Mouse (Mus musculus) thymus, postnatal 14 days (tissue): ENCODE measurements at regions not wholly inside any gene's neighbourhood (a gene's known extent, or its start where the extent isn't known, plus 50 kb on each side); places are given as distances from the start of the nearest gene placed in this dataset.

Experiments
- DNase-seq: peaks from one replicate; pipeline ENCODE4 v3.0.0; 2021

DNA sequence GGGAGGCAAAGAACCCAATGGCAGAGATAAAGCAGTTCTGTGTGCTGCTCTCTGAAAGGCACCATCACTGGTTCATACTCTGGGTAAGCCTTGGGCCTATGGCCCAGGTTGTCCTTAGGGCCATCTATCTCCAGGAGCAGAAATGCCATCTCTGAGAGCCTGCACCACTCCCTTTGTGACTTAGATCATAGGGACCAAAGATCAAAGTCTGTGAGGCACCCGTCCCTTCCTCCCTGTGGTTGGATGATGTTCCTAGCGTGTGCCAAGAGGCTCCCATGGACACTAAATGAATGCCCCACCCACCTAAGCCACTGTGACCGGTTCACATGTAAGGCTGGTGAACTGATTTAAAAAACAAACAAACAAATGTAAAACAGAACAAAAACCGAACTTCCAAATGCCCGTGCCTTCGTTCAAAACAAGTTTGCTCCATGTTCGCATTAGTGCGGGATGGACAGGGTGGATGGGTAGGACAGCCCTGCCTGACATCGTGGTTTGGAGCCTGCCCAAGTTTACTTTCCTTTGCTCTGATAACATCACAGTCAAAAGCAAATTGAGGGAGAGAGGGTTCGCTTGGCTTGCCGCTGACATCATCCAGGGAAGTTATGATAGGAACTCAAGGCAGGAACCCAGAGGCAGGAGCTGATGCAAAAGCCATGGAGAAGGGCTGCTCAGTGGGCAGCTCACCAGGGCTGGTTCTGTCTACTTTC is 418.6 kb downstream of the Med13l start:
- DNase-seq: no peak

DNA sequence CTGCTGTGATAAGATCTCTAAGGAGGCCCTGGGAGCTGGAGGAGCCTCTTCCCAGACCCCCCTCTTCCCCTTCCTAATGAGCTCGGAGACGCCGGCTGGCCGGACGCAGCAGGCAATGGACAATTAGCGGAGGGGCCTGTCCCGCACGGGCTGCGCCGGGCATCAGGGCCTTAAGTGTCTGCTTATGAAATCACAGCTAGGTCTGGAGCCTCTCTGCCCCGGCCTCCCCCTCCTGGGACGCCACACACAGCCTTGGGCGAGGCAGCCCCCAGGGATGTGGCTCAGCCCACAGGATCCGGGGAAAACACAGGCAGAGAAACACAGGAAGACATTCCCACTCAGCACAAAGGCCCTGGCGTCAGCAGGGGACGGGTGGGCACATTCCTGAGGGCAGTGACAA is 420.6 kb downstream of the Med13l start:
- DNase-seq: no peak

DNA sequence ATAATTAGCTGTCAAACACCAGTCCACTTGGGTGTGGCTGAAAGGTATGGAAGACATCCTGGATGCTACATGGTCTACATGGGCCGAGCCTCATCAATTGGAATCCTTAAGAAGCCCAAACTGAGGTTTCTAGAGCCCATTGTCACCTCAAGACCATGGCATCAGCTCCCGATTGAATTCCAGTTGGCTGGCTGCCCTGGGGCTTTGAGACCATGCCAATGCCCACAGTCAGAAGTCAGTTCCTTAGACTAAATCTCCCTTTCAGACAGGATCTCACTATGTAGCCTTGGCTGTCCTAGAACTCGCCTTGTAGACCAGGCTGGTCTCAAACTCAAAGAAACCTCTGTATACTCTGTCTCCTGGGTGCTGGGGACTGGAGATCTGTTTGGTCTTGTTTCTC is 423.8 kb downstream of the Med13l start:
- no peak for DNase-seq

DNA sequence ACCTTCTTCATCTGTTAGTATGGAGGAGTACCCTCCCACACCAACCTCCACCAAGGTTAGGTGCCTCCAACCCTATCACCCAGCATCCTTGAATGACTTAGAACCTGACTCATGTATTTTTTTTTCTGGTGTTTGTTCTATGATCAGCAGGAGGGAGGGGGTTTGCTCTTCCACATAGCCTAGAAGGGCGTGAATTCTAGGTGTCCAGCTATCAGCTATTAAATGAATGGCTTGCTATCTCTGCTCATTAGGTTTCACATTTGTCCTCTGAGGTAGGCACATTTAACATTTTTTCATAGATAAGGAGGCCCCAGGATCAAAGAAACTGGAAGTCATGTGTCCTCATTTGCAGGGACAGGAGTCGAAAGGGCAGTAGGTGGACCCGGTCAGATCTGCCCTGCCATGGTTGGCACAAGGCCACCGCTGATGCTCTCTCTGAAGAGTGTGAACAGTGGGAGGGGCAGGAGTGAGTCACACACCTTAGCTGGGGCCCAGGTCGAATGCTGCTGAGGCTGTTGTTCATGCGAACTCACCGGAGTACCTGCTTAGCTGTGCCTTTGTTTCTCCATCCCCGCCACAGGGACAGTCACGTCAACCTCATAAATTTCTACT is 424.4 kb downstream of the Med13l start:
- DNase-seq: no peak

DNA sequence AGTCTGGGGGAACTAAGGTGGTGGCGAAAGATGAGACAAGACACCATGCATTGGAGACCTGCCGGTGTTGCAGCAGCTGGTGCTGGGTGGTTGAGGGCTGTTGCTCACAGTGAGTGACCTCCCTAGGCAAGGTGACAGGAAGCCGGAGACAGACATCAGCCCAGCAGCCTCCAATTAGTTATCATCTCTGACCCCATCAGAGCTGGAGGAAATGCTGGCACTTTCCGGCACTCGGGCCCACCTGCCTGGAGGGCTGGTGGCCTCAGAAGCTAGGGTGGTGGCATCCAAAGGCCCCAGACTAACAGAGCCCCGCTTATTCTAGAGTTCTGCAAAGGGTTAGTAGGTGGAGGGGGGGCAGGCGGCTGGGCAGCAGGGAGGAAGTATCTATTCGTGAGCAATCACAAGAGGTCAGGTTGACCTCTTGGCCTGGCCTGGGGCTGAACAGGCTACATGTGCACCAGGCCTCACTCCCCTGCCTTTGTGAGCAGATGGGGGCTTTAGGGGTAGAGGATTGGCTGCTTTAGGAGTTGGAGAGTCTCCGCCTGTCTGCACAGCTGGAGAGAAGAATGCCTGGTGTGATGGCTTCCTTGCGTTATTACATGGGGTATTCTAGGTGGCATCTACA is 427.0 kb downstream of the Med13l start:
- DNase-seq: no peak

DNA sequence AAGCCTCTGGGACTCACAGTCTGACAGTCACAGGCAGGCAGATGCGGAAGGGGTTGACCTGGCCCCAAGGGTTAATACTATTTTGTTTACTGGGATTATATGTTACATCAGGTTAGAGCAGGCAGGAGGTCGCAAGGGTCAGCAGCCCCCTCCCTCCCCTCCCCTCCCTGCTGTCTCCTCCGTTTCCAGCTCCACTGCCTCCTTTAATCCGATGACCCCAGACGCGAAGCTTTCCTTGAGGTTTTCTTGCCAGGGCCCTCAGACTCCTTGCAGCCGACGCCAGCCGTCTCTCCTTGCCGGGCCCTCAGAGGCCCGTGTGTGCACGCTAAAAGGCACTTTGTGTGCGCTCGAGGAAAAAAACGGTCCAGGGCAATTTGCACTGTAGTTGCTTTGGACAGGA is 438.6 kb downstream of the Med13l start:
- no peak for DNase-seq

DNA sequence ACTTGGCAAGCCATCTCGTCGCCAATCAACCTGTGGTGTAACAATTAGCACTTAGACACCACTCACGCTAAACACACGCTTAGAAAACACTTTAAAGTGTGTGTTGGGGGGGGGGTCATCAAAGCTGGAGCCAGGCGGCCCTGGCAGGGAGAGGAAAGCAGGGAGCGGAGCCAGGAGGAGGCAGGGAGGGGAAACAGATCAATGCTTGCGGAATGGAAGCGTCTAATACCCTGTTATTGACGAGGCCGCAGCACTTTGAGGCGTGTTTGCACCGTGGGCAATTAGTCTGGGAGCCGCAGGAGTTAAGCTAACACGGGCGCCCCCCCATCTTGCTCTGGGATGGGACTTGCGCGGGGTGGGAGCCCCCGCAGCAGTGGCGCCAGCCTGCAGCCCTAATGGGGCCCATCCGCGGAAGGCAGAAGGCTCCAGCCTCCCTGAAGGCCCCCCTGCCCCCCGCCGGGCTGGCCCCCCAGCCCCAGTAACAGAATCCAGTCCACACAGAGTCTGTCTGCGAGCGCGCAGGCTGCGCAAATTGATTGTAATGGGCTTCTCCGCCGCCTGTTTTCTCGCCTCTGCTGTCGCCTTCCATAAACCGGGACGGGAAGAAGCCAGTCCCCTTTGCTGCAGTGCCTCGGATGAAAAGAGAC is 445.5 kb downstream of the Med13l start:
- no peak for DNase-seq

DNA sequence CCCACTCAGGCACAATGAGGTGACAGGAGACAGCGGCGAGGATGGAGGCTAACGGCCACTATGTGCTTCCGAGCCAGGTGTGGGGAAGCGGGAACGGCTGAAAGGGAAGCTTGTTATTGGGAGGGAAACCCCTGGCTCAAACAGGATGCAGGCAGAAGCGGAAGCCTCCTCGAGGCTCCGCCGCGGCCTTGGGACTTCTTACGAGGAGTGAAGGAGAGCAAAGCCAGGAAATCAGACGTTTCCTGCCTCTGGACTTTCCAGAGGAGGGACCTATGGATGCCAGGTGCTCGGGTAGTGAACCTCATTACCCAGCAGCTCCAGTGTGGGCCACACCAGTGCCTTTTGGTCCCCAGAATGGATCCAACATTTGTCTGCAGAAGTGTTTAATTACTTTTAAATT is 449.6 kb downstream of the Med13l start:
- DNase-seq: no peak

DNA sequence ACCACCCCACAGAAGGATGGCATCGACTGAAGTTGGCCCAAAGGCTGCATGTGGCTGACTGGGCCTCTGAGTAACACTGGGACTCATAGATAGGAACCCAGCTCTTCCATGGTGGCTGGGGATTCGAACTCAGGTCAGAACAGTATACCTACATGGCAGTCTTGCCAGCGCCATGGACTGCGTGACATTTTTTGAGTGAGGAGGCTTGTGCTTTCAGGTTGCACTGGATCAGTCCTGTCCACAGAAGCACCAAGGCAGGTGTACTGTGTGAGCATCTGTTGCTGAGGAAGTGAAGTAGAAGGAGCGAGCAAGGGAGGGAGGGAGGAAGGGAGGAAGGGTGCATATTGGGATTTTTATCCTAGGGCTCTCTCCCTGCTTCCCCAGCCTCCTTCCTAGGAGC is 454.7 kb downstream of the Med13l start:
- DNase-seq: no peak

DNA sequence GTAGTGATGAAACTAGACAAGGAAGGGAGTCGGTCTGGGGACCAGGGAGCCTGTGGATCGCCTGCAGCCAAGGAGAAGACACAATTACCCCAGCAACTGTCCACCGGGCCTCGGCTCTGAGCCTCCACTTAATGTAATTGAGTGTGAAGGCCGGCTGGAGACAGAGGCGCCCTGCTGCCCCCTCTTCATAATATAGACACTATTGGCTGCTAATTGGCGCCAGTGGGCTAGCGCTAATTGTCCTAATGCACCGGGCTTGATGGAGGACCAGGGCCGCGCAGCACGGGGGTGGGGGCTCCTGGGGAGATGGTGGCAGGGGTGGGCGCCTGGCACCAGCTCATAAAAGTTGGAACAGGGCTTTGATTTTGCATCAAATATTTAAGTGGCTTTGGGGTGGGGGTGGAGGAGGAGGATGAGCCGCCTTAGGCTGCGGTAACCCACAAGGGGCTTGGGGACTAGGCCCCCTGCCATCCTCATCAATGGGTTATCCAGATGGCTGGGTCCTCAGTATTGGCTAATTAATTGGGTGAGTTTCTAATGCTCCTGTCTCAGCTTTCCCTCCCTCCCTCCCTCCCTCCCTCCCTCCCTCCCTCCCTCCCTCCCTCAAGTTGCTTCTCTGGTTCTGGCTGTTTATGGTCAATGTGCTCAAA is 455.3 kb downstream of the Med13l start:
- no peak for DNase-seq

DNA sequence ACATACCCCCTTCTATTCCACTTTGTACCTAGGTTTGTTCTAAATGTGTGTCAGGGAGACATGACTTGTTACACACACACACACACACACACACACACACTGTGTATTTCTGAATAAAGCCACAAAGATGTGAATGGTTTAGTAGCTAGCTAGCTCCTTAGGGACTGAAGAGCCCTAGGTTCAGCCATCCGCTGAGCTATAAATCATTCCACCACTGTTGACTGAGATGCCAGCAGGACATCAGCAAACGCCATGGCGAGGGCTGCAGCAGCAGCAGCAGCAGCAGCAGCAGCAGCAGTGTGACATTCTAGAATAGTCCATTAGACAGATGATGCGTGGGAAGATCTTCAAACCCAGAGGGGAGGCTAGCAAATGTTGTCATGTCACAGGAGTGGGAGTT is 455.9 kb downstream of the Med13l start:
- no peak for DNase-seq

DNA sequence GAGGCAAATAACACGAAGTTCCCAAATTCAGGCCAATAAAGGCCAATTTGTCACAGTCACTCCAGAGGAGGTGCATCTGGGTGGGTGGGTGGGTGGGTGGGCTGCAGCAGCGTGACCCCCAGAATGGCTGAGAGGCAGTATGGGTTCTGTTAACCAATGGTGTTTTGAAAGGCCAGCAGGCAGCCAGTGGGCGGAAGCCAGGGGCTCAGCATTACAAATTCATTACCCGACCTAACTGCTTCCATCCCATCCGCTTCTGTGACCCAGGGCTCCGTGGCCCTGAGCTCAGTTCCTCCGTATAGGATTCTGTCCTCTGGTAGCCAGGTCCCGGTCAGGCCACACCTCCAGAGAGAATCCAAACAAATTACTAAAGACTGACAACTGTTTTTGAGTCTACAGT is 463.5 kb downstream of the Med13l start:
- no peak for DNase-seq

DNA sequence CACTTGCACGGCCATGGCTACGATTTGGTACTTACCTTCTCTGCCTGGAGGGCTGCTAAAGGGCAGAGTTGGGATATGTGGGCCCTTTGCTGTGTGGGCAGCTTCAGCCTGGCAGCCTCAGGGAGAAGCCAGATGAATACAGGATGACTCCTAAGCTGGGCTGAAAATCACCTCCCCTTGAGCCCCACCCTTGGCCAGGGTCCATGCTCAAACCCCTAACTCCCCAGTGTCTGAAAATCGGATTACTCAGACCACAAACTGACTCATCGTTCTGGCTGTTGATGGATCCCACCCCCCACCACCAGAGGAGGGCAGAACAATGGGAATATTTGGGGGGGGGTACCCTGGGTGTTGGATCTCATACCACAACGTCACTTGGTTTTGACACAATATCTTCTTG is 471.6 kb downstream of the Med13l start:
- no peak for DNase-seq

DNA sequence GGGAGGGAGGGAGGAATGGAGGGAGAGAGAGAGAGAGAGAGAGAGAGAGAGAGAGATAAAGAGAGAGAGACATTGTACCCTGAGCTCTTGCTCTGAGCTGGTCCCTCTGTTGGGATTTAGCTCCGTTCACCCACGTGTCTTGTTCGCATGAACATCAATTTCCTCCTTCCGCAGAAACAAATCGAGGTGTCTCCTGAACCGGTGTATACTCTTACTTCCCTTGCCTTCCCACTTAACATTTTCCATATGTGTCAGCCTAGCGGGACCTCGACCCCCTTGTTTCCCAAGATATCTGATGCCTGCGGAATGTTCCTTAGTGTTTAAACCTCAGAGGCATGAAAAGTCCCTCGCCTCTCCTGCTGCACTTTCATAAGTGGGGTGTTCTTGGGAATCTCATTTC is 484.1 kb downstream of the Med13l start:
- no peak for DNase-seq

DNA sequence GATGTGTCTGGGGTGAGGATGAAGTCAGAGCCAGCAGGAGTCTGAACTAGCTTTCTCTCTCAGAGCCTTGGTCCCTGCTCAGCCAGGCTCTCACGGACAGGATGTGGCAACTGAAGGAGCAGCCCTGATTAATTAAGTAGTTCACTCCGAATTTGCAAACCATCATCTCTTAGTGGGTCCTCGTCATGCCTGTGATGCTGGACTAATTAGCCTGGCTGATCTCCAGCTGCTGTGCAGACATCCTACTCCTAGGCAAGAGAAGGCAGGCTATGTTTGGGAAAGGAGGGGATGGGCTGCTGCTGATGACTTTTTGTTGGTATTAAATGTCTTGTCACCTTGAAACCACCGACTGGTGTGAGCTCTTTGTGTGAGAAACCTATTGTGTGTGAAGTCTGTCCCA is 487.1 kb downstream of the Med13l start:
- DNase-seq: no peak

DNA sequence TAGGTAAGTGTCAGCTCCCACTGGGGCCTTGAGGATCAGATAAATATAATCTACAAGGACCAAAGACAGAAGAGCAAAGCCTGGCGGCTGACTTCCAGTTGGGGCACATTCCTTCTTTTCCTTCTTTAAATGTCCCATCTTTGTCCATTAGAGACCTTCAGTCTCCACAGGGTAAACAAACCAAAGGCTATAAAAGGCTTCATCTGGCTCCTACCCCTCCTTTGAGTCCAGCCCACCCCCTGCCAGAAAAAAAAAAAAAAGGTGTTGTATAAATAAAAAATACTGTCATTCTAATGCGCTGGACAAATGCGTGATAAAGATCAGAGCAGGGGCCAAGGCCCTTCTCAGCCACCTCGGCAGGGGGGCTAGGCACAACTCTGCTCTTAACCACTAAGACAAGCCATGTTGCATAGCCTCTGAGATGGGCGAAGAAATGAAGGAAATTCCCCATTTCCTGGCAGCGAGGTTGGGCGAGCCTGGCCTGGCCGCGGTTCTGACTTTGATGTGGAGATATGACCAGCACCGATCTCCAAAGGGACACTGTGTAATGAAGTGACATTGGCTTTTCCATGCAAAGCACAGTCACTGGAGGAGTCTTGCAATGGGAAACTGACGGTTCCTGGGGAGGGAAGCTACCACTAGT is 492.0 kb downstream of the Med13l start:
- DNase-seq: no peak

DNA sequence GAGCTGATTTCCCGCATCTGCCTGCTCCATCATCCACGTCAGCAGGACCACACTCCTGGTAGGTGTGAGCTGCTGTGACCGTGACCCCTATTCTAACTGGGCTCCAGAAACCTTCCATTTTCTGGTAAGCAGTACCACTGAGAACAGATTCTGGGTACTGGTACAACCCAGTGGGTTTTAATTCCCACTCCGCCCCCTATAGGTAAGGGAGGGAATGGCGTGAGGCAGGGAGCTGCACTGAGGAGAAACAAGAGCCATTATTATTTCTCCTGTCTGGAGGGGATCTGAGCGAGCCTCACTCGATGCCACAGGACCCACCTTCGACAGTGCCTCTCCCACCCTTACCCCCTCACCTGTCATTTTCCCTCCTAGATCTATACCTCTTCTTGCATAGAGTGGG is 493.3 kb downstream of the Med13l start:
- no peak for DNase-seq

DNA sequence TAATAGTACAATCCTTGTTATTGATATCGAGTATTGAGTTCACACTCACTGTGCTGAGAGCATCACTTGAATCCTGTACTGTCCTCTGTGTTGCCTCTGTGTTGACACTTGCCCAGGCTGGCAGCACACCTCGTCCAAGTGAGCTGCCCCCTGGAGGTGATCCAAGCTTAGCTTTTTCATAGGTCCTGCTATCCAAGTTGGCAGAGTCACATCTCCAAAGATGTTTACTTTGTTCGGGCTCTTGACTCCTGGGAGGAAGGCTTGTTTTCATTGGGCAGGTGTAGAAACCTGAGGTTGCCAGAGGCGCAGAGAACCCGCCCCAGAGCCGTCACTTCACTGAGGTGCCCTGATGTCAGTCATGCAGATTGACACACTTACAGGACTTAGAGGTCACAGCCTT is 493.9 kb downstream of the Med13l start:
- no peak for DNase-seq

DNA sequence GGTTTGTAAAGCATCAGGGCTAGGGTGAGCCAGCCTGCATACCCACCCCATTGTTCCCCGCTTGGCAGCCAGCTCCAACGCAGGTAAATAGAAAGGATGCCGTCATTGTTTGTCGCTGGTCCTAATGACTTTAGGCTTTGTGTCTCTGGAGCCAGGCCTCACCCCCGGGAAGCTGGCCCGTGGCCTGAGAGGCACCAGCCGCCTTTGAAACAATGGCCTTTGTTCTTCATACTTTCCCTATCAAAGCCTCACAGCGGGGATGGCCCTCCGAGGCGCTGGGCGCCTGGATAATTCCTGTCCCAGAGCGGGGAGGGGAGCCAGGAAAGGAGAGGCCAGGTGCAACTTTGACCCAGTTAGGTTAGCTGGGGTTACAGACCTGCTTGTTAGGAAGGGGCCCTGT is 495.0 kb downstream of the Med13l start:
- no peak for DNase-seq

DNA sequence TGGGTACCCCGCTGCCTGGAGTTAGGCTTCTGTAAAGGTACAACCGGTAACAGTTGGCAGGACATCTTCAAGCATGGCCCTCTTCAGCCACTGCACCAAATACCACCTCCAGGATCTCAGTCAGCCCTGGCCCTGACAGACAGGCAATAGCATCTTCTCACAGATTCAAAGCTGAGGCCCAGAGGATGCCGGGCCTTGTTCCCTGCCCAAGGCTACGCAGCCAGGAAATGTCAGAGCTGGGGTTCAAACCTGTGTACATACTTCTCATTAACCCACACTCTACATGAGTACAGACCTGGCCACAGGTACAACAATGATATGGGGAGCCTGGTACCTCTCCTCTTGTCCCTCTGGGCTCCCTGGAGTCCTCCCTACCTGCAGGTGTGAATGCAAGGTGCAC is 497.3 kb downstream of the Med13l start:
- no peak for DNase-seq

DNA sequence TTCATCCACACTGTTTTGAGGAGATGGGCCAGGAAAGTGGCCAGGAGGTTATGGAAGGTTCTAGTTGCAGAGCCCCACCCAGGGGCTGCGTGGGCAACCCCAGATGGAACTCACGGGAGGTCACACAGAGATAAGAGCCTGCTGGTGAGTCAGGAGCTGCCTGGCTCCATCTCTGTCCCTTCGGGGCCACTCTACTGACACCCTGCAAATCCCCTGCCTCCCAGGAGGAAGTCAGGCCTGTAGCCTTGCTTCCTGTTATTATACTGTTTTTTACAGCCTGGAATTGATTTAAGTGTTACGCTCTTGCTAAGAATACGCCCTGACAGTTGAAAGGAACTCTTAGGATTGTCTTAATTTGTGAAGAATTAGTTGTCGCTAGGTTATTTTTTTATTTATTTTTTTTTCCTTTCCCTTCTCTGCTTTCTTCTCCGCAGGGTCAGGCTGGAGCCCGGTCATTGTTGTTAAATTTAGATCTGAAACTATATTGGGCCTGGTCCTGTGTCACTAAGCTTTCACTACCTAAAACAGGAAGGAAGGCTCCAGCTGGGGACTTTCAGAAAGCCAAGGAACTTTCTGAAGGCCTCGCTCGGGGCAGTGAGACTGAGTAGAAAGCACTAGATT is 497.9 kb downstream of the Med13l start:
- no peak for DNase-seq

DNA sequence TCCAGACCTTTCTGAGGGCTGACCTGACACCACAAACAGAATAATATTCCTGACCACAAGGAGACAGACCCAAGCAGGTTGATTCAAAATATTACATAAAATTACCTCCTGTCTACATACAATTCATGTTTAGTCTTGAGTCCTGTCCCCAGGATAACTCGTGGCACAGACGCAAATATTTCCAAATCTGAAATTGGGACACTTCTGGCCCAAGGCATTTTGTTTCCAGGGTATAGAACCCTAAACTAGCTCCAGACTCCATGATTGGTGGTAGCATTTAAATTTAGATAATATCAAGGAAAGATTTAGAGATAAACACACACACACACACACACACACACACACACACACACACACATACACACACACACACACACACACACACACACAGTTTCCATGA is 498.7 kb downstream of the Med13l start:
- DNase-seq: no peak

DNA sequence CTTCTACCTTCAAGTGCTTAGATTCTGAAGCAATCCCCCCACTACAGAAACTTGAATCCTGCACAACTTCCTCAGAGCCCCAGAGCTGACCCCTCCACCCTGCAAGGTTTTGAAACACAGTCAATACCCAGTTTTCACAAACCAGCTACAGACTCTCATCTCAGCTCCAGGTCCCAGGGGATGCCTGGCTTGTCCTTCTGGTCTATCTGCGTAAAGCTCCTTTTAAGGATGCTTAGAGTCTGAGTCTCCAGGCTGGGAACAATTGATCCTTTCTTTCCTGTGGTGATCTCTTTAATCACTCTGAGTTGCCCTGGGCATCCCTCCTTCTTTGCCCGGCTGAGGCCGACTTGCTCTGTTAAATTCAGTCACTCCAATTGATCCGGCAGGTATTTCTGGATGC is 500.4 kb downstream of the Med13l start:
- DNase-seq: no peak
